Mouse (Mus musculus) embryonic facial prominence, embryonic 14.5 days (tissue): ENCODE data around the gene Tut7. TPM values are rescaled to one million over a fixed set of nuclear protein-coding genes. Genes with fewer than 3 reads are reported as not detected.
A peak's percentile ranks its signal among the peaks of the same experiment; 100 is the strongest.

Experiments
- ATAC-seq: fragments of 200-750 bp; cut with Nextera tagmentation; 2 replicates; pipeline ENCODE4 v1.8.0; 2017; ENCODE audit warnings: low read depth, moderate number of reproducible peaks, moderate TSS enrichment
- DNase-seq: peaks from one replicate; pipeline ENCODE4 v3.0.0-alpha.2; 2015; ENCODE audit warnings: low spot score
- H3K27ac ChIP-seq: fragments of 300-500 bp; sonication (generic); replicated peaks from 2 replicates; pipeline ENCODE4 v1.5.1; 2014; ENCODE audit warnings: low read depth, mild to moderate bottlenecking, low read length, moderate library complexity
- H3K27me3 ChIP-seq: fragments of 300-500 bp; sonication (generic); replicated peaks from 2 replicates; pipeline ENCODE4 v1.6.1; 2014; ENCODE audit warnings: low read length; ENCODE audit not compliant: control insufficient read depth, insufficient read depth
- H3K36me3 ChIP-seq: fragments of 300-500 bp; sonication (generic); 2 replicates; pipeline ENCODE4 v1.6.1; 2014; ENCODE audit warnings: low read length, mixed read lengths; ENCODE audit not compliant: control insufficient read depth, insufficient read depth
- H3K4me1 ChIP-seq: fragments of 300-500 bp; sonication (generic); 2 replicates; pipeline ENCODE4 v1.6.1; 2014; ENCODE audit warnings: antibody characterized with exemption, low read length; ENCODE audit not compliant: control insufficient read depth, insufficient read depth
- H3K4me2 ChIP-seq: fragments of 300-500 bp; sonication (generic); 2 replicates; pipeline ENCODE4 v1.6.1; 2014; ENCODE audit warnings: low read depth, mild to moderate bottlenecking, low read length, moderate library complexity, mixed read lengths
- H3K4me3 ChIP-seq: fragments of 300-500 bp; sonication (generic); 2 replicates; pipeline ENCODE4 v1.5.1; 2014; ENCODE audit warnings: low read depth, mild to moderate bottlenecking, low read length
- H3K9ac ChIP-seq: fragments of 300-500 bp; sonication (generic); 2 replicates; pipeline ENCODE4 v1.6.1; 2014; ENCODE audit warnings: low read depth, mild to moderate bottlenecking, low read length, moderate library complexity, mixed read lengths
- H3K9me3 ChIP-seq: fragments of 300-500 bp; sonication (generic); 2 replicates; pipeline ENCODE4 v1.6.1; 2016; ENCODE audit warnings: low read length; ENCODE audit not compliant: control insufficient read depth
- WGBS: fragments of 180-500 bp; shearing (Covaris S2); extraction: QIAGEN DNeasy Blood & Tissue Kit; methylation state at CpG from one replicate; pipeline ENCODE4 v1.1.7; 2014; 5-methylcytosine and 5-hydroxymethylcytosine counted together
- polyA plus RNA-seq: library from polyadenylated mRNA; unstranded; fragments of >200 nt; fragmentation: Nextera tagmentation; extraction: Ambion mirVana; gene quantifications from 2 replicates; pipeline ENCODE4 v1.2.1, GENCODE M21; 2014

Gene Tut7
- polyA plus RNA-seq, 1 experiment from 2014 or later = 43.5 TPM

DNA sequence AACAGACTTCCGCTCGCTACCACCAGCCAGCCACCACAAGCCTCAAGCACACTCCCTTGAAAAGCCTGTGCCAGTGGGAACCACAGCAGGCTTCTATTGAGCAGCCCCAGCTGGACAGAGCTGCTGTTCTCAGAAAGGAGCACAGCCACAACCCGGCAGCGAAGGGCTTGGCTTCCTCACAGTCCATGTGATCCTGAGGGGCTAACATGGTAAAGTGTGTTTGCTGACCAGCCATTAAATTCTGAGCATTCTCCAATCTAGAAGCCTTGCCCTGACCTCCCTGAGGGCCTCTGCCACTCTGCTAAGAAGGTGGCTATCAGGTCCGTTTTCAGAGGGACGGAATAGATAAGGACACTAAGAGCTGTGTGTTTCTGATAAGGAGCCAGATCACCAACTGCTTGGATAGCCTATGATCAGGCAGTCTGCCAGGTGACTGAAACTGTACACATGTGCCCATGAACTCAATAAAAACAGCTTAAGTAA, 8.8 kb downstream of the Tut7 start:
- Histone ChIP-seq H3K4me1 (peaks cover 1% of the 10 kb centered on the region; the same call in 1 of the 2 replicates), H3K27ac (no peak overlapping the region), H3K4me3 (no peak overlapping the region), H3K9ac (no peak overlapping the region), H3K4me2 (no peak overlapping the region), H3K36me3 (peaks cover 92% of the 10 kb centered on the region), H3K9me3 (no peaks in the 10 kb centered on the region), H3K27me3 (no peaks in the 10 kb centered on the region)
- DNase-seq (no peak), ATAC-seq (no peak)
- WGBS = 82% methylated on average over 6 of the region's 6 CpGs

GRCm38 (mm10) chr13:59811581-59811980, 11.4 kb downstream of the Tut7 start:
- DNase-seq (no peak), ATAC-seq (no peak)
- H3K4me3 ChIP-seq = no peak overlapping the region
- H3K27me3 ChIP-seq = no peaks in the 10 kb centered on the region
- no peak overlapping the region for H3K9ac ChIP-seq
- no peaks in the 10 kb centered on the region for H3K9me3 ChIP-seq
- H3K36me3 ChIP-seq = peaks cover 96% of the 10 kb centered on the region
- no peak overlapping the region for H3K4me2 ChIP-seq
- 96% methylated on average over 3 of the region's 3 CpGs for WGBS
- H3K27ac ChIP-seq = no peak overlapping the region
- no peaks in the 10 kb centered on the region for H3K4me1 ChIP-seq

- H3K27me3 ChIP-seq = no peaks in the 10 kb centered on the region
- H3K4me1 ChIP-seq = no peaks in the 10 kb centered on the region
- H3K36me3 ChIP-seq = peaks cover 97% of the 10 kb centered on the region
- H3K4me3 ChIP-seq = no peak overlapping the region
- 84% methylated on average over 6 of the region's 6 CpGs for WGBS
- H3K27ac ChIP-seq = no peak overlapping the region
- DNase-seq (peak; percentile 6), ATAC-seq (no peak)
- H3K4me2 ChIP-seq = no peak overlapping the region
- no peak overlapping the region for H3K9ac ChIP-seq
- no peaks in the 10 kb centered on the region for H3K9me3 ChIP-seq
These were observed 21.9 kb downstream of the Tut7 start for GRCm38 (mm10) chr13:59801000-59801399.

GRCm38 (mm10) chr13:59800077-59800476, 22.9 kb downstream of the Tut7 start:
- Histone ChIP-seq H3K9ac (no peak overlapping the region), H3K4me1 (no peaks in the 10 kb centered on the region), H3K4me2 (no peak overlapping the region), H3K9me3 (no peaks in the 10 kb centered on the region), H3K27me3 (no peaks in the 10 kb centered on the region), H3K4me3 (no peak overlapping the region), H3K36me3 (peaks cover 97% of the 10 kb centered on the region), H3K27ac (no peak overlapping the region)
- 91% methylated on average over 2 of the region's 2 CpGs for WGBS
- ATAC-seq (no peak), DNase-seq (no peak)

DNA sequence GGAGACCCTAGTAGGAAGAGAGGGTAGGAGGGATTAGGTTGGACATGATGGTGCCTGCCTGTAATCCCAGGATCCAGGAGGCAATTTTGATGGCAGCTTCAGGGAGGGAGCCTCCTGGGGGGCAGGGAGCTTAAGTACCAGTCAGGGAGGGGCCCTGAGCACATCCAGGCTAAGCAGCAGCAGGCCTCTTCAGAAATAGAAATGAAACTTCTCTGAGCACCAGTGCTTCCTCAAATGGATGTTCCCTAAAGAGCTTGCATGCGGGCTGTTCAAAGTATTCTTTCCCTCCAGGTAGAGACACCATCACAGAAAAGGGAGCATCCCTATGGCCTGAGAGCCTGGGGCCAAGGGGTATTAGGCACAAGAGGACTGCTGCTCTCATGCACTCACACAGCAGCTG, 24.6 kb downstream of the Tut7 start:
- WGBS = 100% methylated on average over 1 of the region's 1 CpGs
- Histone ChIP-seq H3K27me3 (no peaks in the 10 kb centered on the region), H3K9me3 (no peaks in the 10 kb centered on the region), H3K4me2 (no peak overlapping the region), H3K27ac (no peak overlapping the region), H3K4me1 (no peaks in the 10 kb centered on the region), H3K9ac (no peak overlapping the region), H3K4me3 (no peak overlapping the region), H3K36me3 (peaks cover 97% of the 10 kb centered on the region)
- DNase-seq = no peak
- ATAC-seq = no peak

GRCm38 (mm10) chr13:59796466-59796848, 26.5 kb downstream of the Tut7 start:
- no peak overlapping the region for H3K4me3 ChIP-seq
- no peak overlapping the region for H3K9ac ChIP-seq
- peaks cover 97% of the 10 kb centered on the region for H3K36me3 ChIP-seq
- no peak overlapping the region for H3K27ac ChIP-seq
- DNase-seq (no peak), ATAC-seq (no peak)
- WGBS = 90% methylated on average over 9 of the region's 9 CpGs
- H3K4me2 ChIP-seq = no peak overlapping the region
- no peaks in the 10 kb centered on the region for H3K27me3 ChIP-seq
- H3K9me3 ChIP-seq = no peaks in the 10 kb centered on the region
- H3K4me1 ChIP-seq = no peaks in the 10 kb centered on the region

DNA sequence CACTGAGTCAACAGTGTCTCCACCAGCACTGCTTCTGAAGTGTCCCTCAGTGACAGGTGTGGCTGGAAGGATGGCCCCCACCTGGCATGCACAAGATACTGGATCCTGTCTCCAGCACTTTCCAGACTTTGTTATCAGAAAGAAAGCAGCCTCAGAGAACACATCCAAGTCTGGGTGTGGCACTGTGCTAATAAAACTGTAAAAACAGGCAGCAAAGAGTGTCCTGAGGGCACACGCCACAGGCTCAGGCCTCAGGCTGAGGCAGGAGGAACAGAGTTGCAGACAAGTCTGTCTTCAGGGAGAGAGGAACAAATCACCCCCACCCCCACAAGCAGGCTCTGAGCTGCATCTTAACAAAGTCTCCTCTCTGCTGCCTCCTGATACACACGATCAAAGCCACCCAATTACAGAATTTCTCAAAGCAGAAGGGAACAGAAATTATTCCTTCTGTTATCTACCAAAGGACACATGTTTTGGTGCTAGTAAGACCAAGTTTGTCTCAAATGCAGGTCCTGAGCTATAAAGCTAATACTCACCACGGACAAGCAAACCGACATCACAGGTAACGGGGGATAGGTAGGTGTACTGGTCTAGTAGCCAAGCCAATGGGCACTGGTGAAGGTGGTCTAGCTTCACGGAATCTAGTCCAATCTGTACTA, 27.0 kb downstream of the Tut7 start:
- 94% methylated on average over 6 of the region's 6 CpGs for WGBS
- no peak for ATAC-seq

DNA sequence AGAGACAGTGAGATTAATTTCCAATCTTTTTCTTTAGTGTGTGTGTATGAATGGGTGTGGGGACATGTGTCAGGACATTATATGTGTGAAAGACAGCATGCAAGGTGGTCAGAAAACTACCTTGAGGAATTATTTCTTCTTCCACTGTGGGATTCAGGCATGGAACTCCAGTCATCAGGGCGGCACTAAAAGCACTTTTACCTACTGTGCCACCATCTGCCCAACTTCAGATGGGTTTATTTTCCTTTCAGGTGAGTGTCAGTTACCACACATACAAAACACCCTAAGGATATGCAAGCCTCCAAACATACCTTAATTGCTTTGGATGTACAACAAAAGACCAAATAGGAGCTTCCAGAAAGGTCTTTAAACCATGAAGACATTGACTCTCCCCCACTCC, 28.2 kb downstream of the Tut7 start:
- H3K4me2 ChIP-seq = no peak overlapping the region
- peaks cover 98% of the 10 kb centered on the region for H3K36me3 ChIP-seq
- H3K9me3 ChIP-seq = no peaks in the 10 kb centered on the region
- 90% methylated on average over 1 of the region's 1 CpGs for WGBS
- ATAC-seq = no peak
- no peaks in the 10 kb centered on the region for H3K4me1 ChIP-seq
- no peak overlapping the region for H3K9ac ChIP-seq
- no peak overlapping the region for H3K4me3 ChIP-seq
- DNase-seq = no peak
- H3K27me3 ChIP-seq = no peaks in the 10 kb centered on the region
- H3K27ac ChIP-seq = no peak overlapping the region

More for the DNA sequence above, 27.0 kb downstream of the Tut7 start:
- Histone ChIP-seq H3K9me3 (no peaks in the 10 kb centered on the region), H3K9ac (no peak overlapping the region), H3K36me3 (peaks cover 98% of the 10 kb centered on the region), H3K4me2 (no peak overlapping the region), H3K4me1 (no peaks in the 10 kb centered on the region), H3K27me3 (no peaks in the 10 kb centered on the region), H3K27ac (no peak overlapping the region), H3K4me3 (no peak overlapping the region)
- no peak for DNase-seq

DNA sequence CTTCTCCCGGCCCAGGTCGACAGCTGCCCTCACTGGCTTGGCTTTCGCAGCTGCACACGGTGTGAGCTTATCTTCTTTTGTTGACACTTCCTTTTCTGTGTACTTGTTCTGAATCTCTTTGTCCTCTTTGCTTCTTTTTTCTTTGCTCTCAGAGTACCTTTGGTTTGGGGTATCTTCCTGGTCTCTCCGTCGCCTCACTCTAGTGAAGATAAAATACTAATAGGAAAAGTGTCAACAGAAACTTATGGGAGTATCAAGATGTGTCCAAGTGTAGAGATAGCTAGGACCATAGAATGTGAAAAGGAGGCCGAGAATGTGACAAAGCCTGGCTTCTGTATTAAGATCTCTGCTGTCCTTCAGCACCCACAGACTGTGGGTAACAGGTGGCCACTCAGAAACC, 40.8 kb downstream of the Tut7 start, which contains the start of gene Gm49354:
Gene Gm49354, minus strand, starts transcription at position 101 of the 400 bp plus-strand sequence.
- Histone ChIP-seq H3K27ac (no peak within 1 kb of the TSS), H3K4me3 (no peak within 1 kb of the TSS), H3K36me3 (peaks cover 99% of the 10 kb centered on the region), H3K4me1 (no peaks in the 10 kb centered on the region), H3K9me3 (no peaks in the 10 kb centered on the region), H3K4me2 (no peak within 1 kb of the TSS), H3K9ac (no peak within 1 kb of the TSS), H3K27me3 (no peaks in the 10 kb centered on the region)
- no peak for DNase-seq
- 94% methylated on average over 7 of the region's 7 CpGs for WGBS
- no peak for ATAC-seq
